In genomic region chr14:105313877-105314276, GRCm38 (mm10) we compare ENCODE assay signal across 8 mouse cellular contexts. TPM values are rescaled to one million over a fixed set of nuclear protein-coding genes. Genes with fewer than 3 reads are reported as not detected.
DNase-seq lines count a peak whose midpoint lies in the region; ATAC-seq and TF ChIP-seq lines count a peak whose summit lies in the region.

No protein-coding gene starts in this region.

- no peak overlapping the region for H3K9ac ChIP-seq in hindbrain, embryonic 13.5 days
- no peak overlapping the region for H3K9ac ChIP-seq in hindbrain, embryonic 12.5 days
- H3K9ac ChIP-seq in CH12.LX (ENCODE audit: insufficient read depth, low read depth): no peak overlapping the region

- no peaks in the 10 kb centered on the region for H3K27me3 ChIP-seq in hindbrain, embryonic 13.5 days
- H3K27me3 ChIP-seq in hindbrain, embryonic 12.5 days: no peaks in the 10 kb centered on the region
- H3K27me3 ChIP-seq in CH12.LX (replicated peaks): no peaks in the 10 kb centered on the region

- intact Hi-C loops in heart, postnatal 14 days (cut with DNase I): loop anchor here (2.0 to 10.0 kb wide), 6 partner anchors 85 to 1191 kb away; partner anchors contain the start of gene Spry2

- H3K79me2 ChIP-seq in CH12.LX (replicated peaks; ENCODE audit: control insufficient read depth, extremely low read depth, insufficient read depth, poor library complexity, severe bottlenecking): no peaks in the 10 kb centered on the region

- H3K4me2 ChIP-seq in hindbrain, embryonic 13.5 days: no peak overlapping the region; the same call in 1 of the 2 replicates
- no peak overlapping the region for H3K4me2 ChIP-seq in hindbrain, embryonic 12.5 days (replicated peaks)
- H3K4me2 ChIP-seq in CH12.LX (ENCODE audit: insufficient read depth, low read depth, poor library complexity, severe bottlenecking): no peak overlapping the region

- in situ Hi-C loops in CH12.LX (cut with MboI; ENCODE audit: low pct_ligation_motif_present, low pct_unique_long_range_greater_than_20kb, low sequenced_read_pairs): no loop called here

- dilution Hi-C loops in CH12.LX (cut with MboI; ENCODE audit: extremely low pct_ligation_motif_present, extremely low pct_unique_long_range_greater_than_20kb, low sequenced_read_pairs): no loop called here

- TF ChIP-seq EP300 in CH12.LX (IDR thresholded peaks at IDR 0.05; ENCODE audit: low read length): no peak

- no peak for TF ChIP-seq POLR2A in CH12.LX (IDR thresholded peaks at IDR 0.05; ENCODE audit: low read depth, low read length)

- peak; percentile 56 for TF ChIP-seq RAD21 in CH12.LX (IDR thresholded peaks at IDR 0.05; ENCODE audit: low read depth, low read length)

- H3K36me3 ChIP-seq in hindbrain, embryonic 13.5 days: peaks cover 19% of the 10 kb centered on the region
- 0 out of 2 replicates have a peak, but pooled peaks cover 11% of the 10 kb centered on the region for H3K36me3 ChIP-seq in hindbrain, embryonic 12.5 days
- H3K36me3 ChIP-seq in CH12.LX (replicated peaks in 1 of 2; ENCODE audit: control insufficient read depth in 1 of 2, insufficient read depth in 1 of 2, low read length in 1 of 2): peaks cover 0 to 9% of the 10 kb centered on the region in 2 experiments

- peaks cover 4% of the 10 kb centered on the region; the same call in 1 of the 2 replicates for H3K4me1 ChIP-seq in hindbrain, embryonic 13.5 days (replicated peaks)
- H3K4me1 ChIP-seq in hindbrain, embryonic 12.5 days: no peaks in the 10 kb centered on the region
- H3K4me1 ChIP-seq in CH12.LX (ENCODE audit: control insufficient read depth in 1 of 2, insufficient read depth in 2 of 2): no peaks in the 10 kb centered on the region

- no peak overlapping the region for H3K4me3 ChIP-seq in hindbrain, embryonic 13.5 days
- H3K4me3 ChIP-seq in hindbrain, embryonic 12.5 days: no peak overlapping the region
- H3K4me3 ChIP-seq in CH12.LX (replicated peaks in 1 of 3; ENCODE audit: low read depth in 2 of 3, low read length in 2 of 3, poor library complexity in 1 of 3): no peak overlapping the region

- ATAC-seq in hindbrain, embryonic 13.5 days (ENCODE audit: low FRiP score): peak; percentile 55; the same call in 1 of the 2 replicates
- ATAC-seq in hindbrain, embryonic 12.5 days (ENCODE audit: low FRiP score): no peak

- WGBS in hindbrain, embryonic 13.5 days: 49% methylated on average over 5 of the region's 5 CpGs
- 49% methylated on average over 5 of the region's 5 CpGs for WGBS in hindbrain, embryonic 12.5 days

- peak; percentile 16 to 50; a peak in 3 of 4 replicates for TF ChIP-seq CTCF in CH12.LX (conservative IDR thresholded peaks at IDR 0.05 in 1 of 2, IDR thresholded peaks at IDR 0.05 in 1 of 2; ENCODE audit: low read depth in 2 of 2, low read length in 2 of 2)

- H3K9me3 ChIP-seq in hindbrain, embryonic 13.5 days: no peaks in the 10 kb centered on the region
- H3K9me3 ChIP-seq in hindbrain, embryonic 12.5 days (replicated peaks): no peaks in the 10 kb centered on the region
- no peaks in the 10 kb centered on the region for H3K9me3 ChIP-seq in CH12.LX (replicated peaks; ENCODE audit: low read length)

- no peak overlapping the region for H3K27ac ChIP-seq in hindbrain, embryonic 13.5 days
- no peak overlapping the region for H3K27ac ChIP-seq in hindbrain, embryonic 12.5 days
- H3K27ac ChIP-seq in CH12.LX (ENCODE audit: insufficient read depth, low read depth): no peak overlapping the region

- DNase-seq in CH12.LX (ENCODE audit: extremely low read depth): no peak
- peak; percentile 56 to 63 for DNase-seq in cerebellum, postnatal 10 days
- peak; percentile 16 to 46 for DNase-seq in heart, postnatal 14 days
- peak; percentile 77 for DNase-seq in lung, postnatal 36 days
- no peak for DNase-seq in spleen, postnatal 4 days (ENCODE audit: low spot score in 2 of 2)
- DNase-seq in right cerebral cortex, postnatal 25 days: no peak

TF ChIP-seq in CH12.LX, 34 proteins besides CTCF, POLR2A, EP300 and RAD21:
- TF ChIP-seq E2F4 (IDR thresholded peaks at IDR 0.05; ENCODE audit: insufficient replicate concordance, low read depth, low read length): no peak
- peak; percentile 25; the same call in 1 of the 2 replicates for TF ChIP-seq SMC3 (IDR thresholded peaks at IDR 0.05; ENCODE audit: low read depth, low read length)

RNA-seq across cellular contexts. Expression of gene Ndfip2, which starts 55.5 kb away (rescaled TPM):
- 96.0 and 98.9 TPM in 2 replicates for polyA plus RNA-seq in hindbrain, embryonic 13.5 days (2015; fragmentation: Nextera tagmentation; extraction: Ambion mirVana)
- polyA plus RNA-seq in hindbrain, embryonic 12.5 days (2016; fragmentation: Nextera tagmentation; extraction: Ambion mirVana): 83.0 and 83.3 TPM in 2 replicates
- total RNA-seq in CH12.LX (2012; rRNA removed) (12.6 and 14.1 TPM in 2 replicates), CH12.LX (2014; rRNA removed) (49.4 and 49.6 TPM in 2 replicates)
- polyA plus RNA-seq in CH12.LX (2012; ENCODE audit: insufficient read length, low read depth): 18.0 and 19.0 TPM in 2 replicates
- 10 to 100 TPM; 20.9 to 21.8 TPM for total RNA-seq in heart, postnatal 14 days (2021)

Comparison
In these comparisons a context has a peak if more than half of its experiments do, and no peak if none do; other contexts are left out.
1. DNase-seq: peak in cerebellum, postnatal 10 days (2 of 2), heart, postnatal 14 days (2 of 2) and lung, postnatal 36 days (single experiment); none in CH12.LX (single experiment), spleen, postnatal 4 days (0 of 2) and right cerebral cortex, postnatal 25 days (single experiment).